Mouse (Mus musculus) cerebellum, adult 18-20 months (tissue): ENCODE data around the gene Zfp385b.

Source experiments
- DNase-seq, 2 experiments: peaks; one replicate each; pipeline ENCODE4 v3.0.0; 2021

Gene Zfp385b

DNA sequence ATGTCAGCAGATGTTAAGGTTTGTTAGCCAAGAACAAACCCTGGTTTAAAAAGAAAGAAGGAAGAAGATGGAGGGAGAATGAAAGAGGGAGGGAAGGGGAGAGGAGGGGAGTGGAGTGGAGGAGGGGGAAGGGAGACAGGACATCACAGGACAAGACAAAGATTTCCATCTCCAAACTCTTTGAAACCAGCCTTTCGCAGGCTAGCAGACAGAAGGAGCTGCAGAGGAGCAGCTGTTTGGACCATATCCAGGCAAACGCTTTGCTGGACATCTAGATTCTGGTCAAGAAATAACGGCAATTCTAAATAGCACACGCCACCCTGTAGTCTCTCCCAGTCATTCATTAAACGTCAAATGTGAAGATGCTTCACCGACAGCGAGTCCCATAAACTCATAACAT is 38.0 kb downstream of the Zfp385b start:
- no peak for DNase-seq

GRCm38 (mm10) chr2:77777781-77778180 is 41.7 kb downstream of the Zfp385b start:
- no peak for DNase-seq

- DNase-seq: no peak
These were observed 42.3 kb downstream of the Zfp385b start for GRCm38 (mm10) chr2:77777047-77777686.

DNA sequence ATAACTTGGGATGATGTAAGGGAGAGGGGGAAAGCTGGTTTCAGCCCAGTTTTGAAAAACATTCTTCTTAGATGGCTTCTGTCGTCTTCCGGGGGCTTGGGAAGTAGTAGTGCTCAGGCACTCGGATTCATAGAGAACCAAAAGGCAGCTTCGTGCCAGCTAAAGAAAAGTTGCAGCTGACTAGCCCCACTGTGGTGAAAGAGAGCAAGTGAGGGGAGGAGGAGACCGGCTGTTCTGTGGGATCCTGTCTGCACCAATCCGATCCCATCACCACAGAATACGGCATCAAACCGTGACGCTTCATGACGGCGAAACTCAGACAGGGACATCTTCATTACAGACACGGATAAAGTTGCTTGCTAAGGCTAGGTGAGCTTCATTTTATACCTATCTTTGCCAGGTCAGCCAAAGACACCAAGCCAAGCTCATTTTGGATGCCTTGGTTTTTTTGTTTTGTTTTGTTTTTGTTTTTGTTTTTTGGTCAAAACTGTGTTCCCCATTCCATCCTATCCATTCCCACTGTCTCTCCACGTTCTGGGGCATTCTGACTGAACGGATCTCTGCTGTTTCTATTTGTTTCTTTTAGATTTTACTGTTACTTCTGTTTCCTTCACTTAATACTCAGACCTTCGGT is 44.1 kb downstream of the Zfp385b start:
- no peak for DNase-seq

GRCm38 (mm10) chr2:77770056-77770697 is 49.3 kb downstream of the Zfp385b start:
- DNase-seq: peak; percentile 75 to 76

- peak in 1 of 2 experiments; percentile 36 for DNase-seq
These were observed 51.0 kb downstream of the Zfp385b start for GRCm38 (mm10) chr2:77768321-77768886.

- DNase-seq: peak; percentile 75
These were observed 57.5 kb downstream of the Zfp385b start for GRCm38 (mm10) chr2:77761967-77762366.

DNA sequence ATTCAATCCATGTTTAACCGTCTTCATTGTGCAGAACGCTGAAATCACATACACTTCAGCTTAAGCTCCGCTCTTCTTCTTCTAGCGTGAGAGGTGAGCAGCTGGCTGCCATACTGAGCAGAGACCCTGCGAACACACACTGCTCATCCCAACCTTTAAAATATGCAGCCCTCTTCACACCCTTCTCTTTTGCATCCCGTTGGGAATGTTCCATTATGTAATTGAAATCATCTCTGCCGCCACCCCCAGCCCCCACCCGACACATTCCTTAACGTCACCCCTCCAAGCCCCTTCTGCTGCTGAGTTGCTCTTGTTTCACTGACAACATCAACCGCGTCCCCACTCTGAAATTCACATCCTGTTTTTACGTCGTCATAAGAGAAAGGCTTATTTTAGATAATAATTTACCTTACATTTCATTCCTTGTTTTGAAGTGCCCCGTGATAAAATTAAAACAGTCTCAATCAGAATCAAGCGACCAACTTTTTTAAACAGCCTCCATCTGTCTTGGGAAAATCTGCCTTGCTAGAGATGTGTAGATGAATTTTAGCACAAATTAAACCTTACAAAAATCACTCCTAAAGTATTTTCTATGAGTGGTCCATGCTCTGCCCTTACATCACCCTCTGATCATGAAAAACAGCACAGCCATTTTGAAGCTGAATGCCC is 60.9 kb downstream of the Zfp385b start:
- DNase-seq: no peak

- no peak for DNase-seq
These were observed 66.9 kb downstream of the Zfp385b start for GRCm38 (mm10) chr2:77752491-77752890.

DNA sequence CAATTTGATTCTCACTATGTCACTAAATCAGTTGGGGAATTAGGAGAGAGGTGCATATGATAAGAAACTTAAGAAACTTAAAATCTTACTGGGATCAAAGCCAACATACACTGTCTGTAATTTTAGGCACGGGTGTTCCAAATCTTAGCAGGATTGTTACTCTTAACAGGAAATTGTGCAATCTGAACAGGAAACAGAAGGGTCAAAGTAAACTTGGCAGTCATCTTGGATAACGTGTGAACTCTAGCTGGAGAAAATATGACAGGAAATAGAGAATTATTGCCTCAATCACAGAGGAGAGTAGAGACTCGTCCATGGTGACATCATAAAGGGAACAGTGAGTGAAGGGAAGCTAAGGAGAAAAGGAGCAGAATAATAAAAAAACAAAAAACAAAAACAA is 69.8 kb downstream of the Zfp385b start:
- no peak for DNase-seq

- DNase-seq: no peak
These were observed 73.0 kb downstream of the Zfp385b start for GRCm38 (mm10) chr2:77746417-77746816.

DNA sequence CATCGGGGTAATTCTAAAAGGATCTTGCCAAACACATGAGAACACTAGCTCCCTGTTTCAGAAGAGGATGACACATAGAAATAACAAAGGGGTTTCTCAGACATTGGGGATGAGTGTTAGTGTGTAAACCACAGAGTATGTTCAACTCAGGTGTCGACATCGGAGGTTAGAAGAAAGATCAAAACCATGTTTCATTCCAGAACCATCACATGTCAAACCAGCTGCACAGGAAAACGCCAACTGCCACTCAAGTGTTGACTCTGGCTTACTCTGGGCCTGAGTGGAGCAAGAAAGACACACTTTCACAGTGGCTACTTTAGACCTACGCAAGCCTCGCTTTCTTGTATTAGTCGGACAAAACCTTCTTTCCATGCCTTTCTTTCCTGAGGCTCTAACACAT is 74.2 kb downstream of the Zfp385b start:
- no peak for DNase-seq

- DNase-seq: no peak
These were observed 77.1 kb downstream of the Zfp385b start for GRCm38 (mm10) chr2:77742359-77742758.

DNA sequence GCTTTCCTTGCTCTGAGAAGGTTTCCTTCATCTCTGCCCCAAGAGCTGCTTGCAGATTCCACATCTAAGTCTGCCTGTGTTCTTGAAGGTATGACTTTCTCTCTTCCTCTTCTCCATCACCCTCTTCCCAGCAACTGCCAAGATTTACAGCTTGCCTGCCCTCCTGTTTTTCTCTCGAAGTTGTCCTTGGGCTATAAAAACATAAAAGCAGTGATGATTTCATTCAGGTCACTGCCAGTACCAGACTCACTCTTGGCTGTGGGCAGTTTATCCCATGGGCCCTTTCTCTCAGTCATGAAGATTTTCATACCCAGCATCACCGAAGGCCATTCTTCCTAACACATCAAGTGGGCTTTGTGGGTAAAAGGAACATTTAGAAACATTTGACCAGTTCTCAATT is 89.2 kb downstream of the Zfp385b start:
- peak in 1 of 2 experiments; percentile 2 for DNase-seq

DNA sequence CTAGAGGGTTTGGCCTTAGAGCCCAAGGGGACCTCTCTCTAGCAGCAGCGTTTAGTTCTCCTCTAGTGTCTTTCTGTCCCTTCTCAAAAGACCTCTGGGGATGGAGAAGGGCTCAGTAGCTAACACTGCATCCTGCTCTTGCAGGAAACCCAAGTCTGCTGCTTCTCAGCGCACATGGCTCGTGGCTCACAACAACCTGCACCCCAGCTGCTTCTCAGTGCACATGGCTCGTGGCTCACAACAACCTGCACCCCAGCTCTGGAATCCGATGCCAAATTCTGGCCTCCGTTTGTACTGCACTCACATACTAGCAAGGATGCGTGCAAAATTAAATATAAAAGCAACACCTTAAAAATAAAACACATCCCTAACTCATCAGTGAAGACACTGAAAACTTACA is 92.6 kb downstream of the Zfp385b start:
- DNase-seq: peak; percentile 37 to 42

DNA sequence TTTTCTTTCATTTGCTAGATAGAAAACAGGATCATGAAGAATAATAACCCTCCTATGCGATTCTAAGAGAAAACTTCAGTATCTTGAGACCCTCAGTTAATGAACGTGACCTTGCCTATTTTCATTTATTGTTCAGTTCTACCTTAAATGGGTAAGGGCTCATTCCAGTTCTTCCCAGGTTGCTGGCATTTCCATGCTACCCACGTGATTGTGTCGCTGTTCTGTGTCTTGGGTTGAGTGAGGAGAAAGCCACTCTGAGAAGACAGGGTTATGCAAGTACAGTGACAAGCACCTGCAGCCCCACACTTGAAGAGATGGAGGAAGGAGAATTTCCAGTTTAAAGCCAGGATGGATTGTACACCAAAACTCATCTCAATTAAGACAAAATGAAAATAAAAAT is 98.6 kb downstream of the Zfp385b start:
- peak in 1 of 2 experiments; percentile 11 for DNase-seq

- DNase-seq: no peak
These were observed 103.1 kb downstream of the Zfp385b start for GRCm38 (mm10) chr2:77716367-77716766.

DNA sequence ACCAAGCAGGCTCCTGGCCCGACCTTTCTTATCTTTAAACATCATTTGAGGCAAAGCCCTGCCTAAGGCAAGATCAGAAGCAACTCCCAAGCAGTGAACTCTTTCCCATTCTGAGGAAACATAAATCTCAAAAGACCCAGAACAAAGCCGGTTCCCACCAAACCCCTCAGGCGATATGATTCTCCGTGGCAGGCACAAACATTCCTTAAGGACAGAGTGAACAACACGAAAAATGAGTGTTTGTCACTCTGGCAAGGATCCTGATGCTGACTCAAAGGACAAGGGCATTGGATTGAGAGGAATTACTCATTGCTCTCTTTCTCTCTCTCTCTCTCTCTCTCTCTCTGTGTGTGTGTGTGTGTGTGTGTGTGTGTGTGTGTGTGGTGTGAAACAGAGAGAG is 105.6 kb downstream of the Zfp385b start:
- peak in 1 of 2 experiments; percentile 4 for DNase-seq

GRCm38 (mm10) chr2:77711751-77712150 is 107.7 kb downstream of the Zfp385b start:
- peak in 1 of 2 experiments; percentile 1 for DNase-seq

DNA sequence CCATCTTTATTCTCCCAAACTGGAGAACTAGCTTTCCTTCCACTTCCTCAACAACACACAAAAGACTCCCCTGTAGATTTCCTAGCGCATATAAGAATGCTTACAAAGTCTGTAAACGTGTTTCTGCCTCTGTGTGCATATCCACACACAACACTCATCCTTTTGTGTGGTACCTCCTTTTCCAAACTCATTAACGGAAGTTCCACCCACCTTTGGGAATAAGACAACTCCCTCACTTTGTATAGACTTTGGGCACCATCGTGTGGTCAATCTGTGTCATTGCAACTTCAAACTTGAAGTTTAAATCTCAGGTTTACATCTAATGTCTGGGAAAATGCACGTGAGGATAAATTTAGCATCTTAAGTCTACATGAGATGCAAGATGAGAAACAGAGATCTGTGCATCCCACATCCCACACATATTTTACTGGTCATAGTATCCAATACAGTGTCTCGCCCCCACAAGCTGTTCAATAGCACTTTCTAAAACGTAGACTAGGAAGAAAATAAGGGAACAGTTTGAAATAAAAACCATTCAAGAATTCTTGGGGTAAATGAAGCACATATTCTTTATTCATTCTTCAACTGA is 110.1 kb downstream of the Zfp385b start:
- peak; percentile 43 to 44 for DNase-seq

DNA sequence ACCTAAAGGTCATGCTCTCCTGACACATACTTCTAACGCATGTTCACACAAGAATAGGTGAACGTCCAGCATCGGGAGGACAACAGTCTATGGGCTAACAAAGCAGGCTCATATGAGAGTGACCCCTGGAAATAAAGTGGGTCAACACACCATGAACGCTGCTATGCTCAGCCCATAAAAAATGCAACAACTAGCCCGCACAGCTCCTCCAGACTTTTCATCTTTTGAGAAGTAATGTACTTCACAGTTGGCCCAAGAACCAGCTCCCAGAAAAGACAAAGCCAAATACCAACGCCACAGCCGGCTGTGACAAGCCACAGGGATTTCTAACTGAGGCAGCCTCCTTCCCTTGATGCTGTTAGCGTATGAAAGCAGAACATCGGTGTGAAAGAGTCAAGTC is 112.3 kb downstream of the Zfp385b start:
- DNase-seq: no peak

DNA sequence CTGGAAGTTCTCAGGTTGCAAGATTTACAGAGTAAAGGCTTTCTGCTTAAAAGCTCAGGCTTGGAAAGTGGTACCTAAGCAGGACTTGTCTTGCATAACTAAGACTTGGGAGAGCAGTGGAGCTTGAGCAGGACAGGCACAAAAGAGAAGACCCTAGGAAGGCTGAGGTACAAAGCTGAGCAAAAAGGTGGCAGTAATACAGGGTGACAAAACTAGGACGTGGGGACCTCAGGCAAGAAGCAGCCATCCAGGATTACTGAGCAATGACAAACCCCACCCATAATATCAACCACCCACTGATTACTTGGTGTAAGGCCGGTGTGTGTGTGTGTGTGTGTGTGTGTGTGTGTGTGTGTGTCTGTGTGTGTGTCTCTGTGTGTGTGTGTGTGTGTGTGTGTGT is 114.0 kb downstream of the Zfp385b start:
- no peak for DNase-seq

- DNase-seq: peak; percentile 35 to 42
These were observed 116.4 kb downstream of the Zfp385b start for GRCm38 (mm10) chr2:77703080-77703479.
